Comparison of ENCODE assay signal across 10 mouse cellular contexts in the genomic region with DNA sequence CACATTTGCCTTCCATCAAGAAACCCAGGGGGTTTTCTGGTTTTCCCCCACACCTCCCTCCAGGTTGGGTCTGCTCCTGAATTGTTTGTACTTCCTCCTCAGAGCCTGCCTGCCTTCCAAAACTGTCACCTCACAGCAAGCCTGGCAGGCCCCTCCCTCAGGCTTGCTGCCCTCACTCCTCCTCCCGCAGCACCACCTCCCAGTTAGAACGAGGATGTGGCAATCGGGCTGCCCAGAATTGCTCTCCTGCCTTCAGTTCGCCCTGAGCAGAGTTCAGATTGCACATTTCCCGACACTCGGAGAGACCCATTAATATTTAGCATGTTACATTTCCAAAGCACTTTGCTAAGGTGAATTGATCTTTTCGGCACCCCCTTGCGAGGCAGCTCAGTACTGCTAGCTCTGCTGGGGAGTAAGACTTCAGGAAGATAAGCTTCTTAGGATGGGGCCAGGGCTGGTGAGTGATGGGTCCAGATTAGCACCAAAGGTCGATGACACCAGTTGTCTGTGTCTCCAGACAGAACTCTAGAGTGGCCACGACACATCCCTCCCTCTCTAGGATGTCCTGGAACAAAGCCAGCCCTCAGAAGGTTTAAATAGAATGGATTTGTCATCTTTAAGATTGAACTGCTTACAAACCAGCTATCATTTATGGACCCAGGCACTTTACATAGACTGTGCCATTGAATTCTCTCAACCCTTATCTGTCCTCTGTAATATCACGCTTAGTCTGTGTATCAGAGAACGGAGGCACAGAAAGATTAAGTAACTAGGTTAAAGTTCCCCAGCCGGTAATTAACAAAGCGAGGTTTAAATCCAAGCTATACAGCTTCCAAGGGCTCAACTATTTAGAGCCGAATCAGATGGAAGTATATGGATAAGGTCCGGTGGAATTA. TPM values are rescaled to one million over a fixed set of nuclear protein-coding genes. Genes with fewer than 3 reads are reported as not detected.
DNase-seq lines count a peak whose midpoint lies in the region; ATAC-seq and TF ChIP-seq lines count a peak whose summit lies in the region.
"Had no signal": no experiment of that assay in that cellular context is flagged by ENCODE, and none has a peak within 500 bp of the region (broad histone marks: within the 10 kb centered on the region; RNA-seq: fewer than 3 reads in every experiment).

No protein-coding gene starts in this region.

- 39% methylated on average over 16 of the region's 16 CpGs for WGBS in liver, embryonic 13.5 days (ENCODE audit: insufficient replicate concordance)
- WGBS in hindbrain, embryonic 13.5 days, result 70% methylated on average over 16 of the region's 16 CpGs

- H3K4me2 ChIP-seq in liver, embryonic 13.5 days, result no peak overlapping the region
- H3K4me2 ChIP-seq in hindbrain, embryonic 13.5 days, result no peak overlapping the region
- H3K4me2 ChIP-seq: stomach, embryonic 15.5 days had no signal

- no peak overlapping the region for H3K9ac ChIP-seq in liver, embryonic 13.5 days
- no peak overlapping the region for H3K9ac ChIP-seq in hindbrain, embryonic 13.5 days
- H3K9ac ChIP-seq: stomach, embryonic 15.5 days had no signal

- peak; percentile 51 for ATAC-seq in liver, embryonic 13.5 days (ENCODE audit: low read depth)
- ATAC-seq in megakaryocyte-erythroid progenitor cell, adult 5-6 weeks (replicated peaks; ENCODE audit: low FRiP score, low TSS enrichment, poor library complexity, severe bottlenecking), result peak; percentile 59; the same call in 1 of the 2 replicates
- no peak for ATAC-seq in hindbrain, embryonic 13.5 days (ENCODE audit: low FRiP score)

- DNase-seq in layer of hippocampus, adult 2 months (ENCODE audit: low spot score in 2 of 2), result no peak
- no peak for DNase-seq in layer of hippocampus, adult 9-11 months
- DNase-seq in fat pad, adult 2 months (ENCODE audit: extremely low read depth, low read depth, low spot score), result peak; percentile 18
- DNase-seq in liver, embryonic 13.5 days, result no peak
- DNase-seq in cerebellum, postnatal 14 days, result no peak
- no peak for DNase-seq in neural tube, embryonic 10.5 days (ENCODE audit: extremely low spot score, low spot score)
- DNase-seq: kidney, adult 18-20 months had no signal

- H3K9me3 ChIP-seq in liver, embryonic 13.5 days (replicated peaks), result no peaks in the 10 kb centered on the region
- no peaks in the 10 kb centered on the region for H3K9me3 ChIP-seq in hindbrain, embryonic 13.5 days
- H3K9me3 ChIP-seq: stomach, embryonic 15.5 days had no signal

- no peaks in the 10 kb centered on the region for H3K27me3 ChIP-seq in liver, embryonic 13.5 days
- H3K27me3 ChIP-seq in hindbrain, embryonic 13.5 days, result no peaks in the 10 kb centered on the region
- H3K27me3 ChIP-seq: stomach, embryonic 15.5 days had no signal

- H3K36me3 ChIP-seq in liver, embryonic 13.5 days, result no peaks in the 10 kb centered on the region
- no peaks in the 10 kb centered on the region for H3K36me3 ChIP-seq in hindbrain, embryonic 13.5 days
- H3K36me3 ChIP-seq: stomach, embryonic 15.5 days had no signal

- H3K4me3 ChIP-seq in layer of hippocampus, adult 2 months, result no peak overlapping the region
- no peak overlapping the region for H3K4me3 ChIP-seq in liver, embryonic 13.5 days (replicated peaks)
- no peak overlapping the region for H3K4me3 ChIP-seq in hindbrain, embryonic 13.5 days
- H3K4me3 ChIP-seq: stomach, embryonic 15.5 days had no signal

- H3K4me1 ChIP-seq in liver, embryonic 13.5 days (replicated peaks), result peaks cover 8% of the 10 kb centered on the region; the same call in 1 of the 2 replicates
- H3K4me1 ChIP-seq in hindbrain, embryonic 13.5 days (replicated peaks), result no peaks in the 10 kb centered on the region
- H3K4me1 ChIP-seq: stomach, embryonic 15.5 days had no signal

- TF ChIP-seq CTCF in layer of hippocampus, adult 2 months (conservative IDR thresholded peaks at IDR 0.05), result peak; percentile 25

- no peak overlapping the region for H3K27ac ChIP-seq in layer of hippocampus, adult 2 months
- no peak overlapping the region for H3K27ac ChIP-seq in liver, embryonic 13.5 days
- H3K27ac ChIP-seq in hindbrain, embryonic 13.5 days, result no peak overlapping the region
- H3K27ac ChIP-seq: stomach, embryonic 15.5 days had no signal

RNA-seq across cellular contexts. Expression of a gene that starts 8.0 kb away (rescaled TPM):
- total RNA-seq in layer of hippocampus, adult 2 months (2021), result 10 to 100 TPM; 27.4 to 27.5 TPM
- polyA plus RNA-seq in liver, embryonic 13.5 days (2015; fragmentation: Nextera tagmentation; extraction: Ambion mirVana), result 11.1 and 15.5 TPM in 2 replicates
- 27.0 and 32.3 TPM in 2 replicates for total RNA-seq in megakaryocyte-erythroid progenitor cell, adult 5-6 weeks (2014; fragmentation: Nextera tagmentation)
- total RNA-seq in megakaryocyte-erythroid progenitor cell, adult 5-6 weeks (2017), result 25.3 and 31.3 TPM in 2 replicates
- 15.8 and 18.1 TPM in 2 replicates for polyA plus RNA-seq in hindbrain, embryonic 13.5 days (2015; fragmentation: Nextera tagmentation; extraction: Ambion mirVana)
